Mouse (Mus musculus) kidney, postnatal 14 days (tissue): ENCODE results near the gene Dnmt3a.

ENCODE experiments used
- DNase-seq: peaks from one replicate; pipeline ENCODE4 v3.0.0; 2022; ENCODE audit warnings: mixed read lengths

Gene Dnmt3a

GRCm38 (mm10) chr12:3787541-3787940 is 18.3 kb upstream of the Dnmt3a start:
- DNase-seq = no peak

- DNase-seq = no peak
Observed at GRCm38 (mm10) chr12:3788421-3789051, 17.3 kb upstream of the Dnmt3a start.

DNA sequence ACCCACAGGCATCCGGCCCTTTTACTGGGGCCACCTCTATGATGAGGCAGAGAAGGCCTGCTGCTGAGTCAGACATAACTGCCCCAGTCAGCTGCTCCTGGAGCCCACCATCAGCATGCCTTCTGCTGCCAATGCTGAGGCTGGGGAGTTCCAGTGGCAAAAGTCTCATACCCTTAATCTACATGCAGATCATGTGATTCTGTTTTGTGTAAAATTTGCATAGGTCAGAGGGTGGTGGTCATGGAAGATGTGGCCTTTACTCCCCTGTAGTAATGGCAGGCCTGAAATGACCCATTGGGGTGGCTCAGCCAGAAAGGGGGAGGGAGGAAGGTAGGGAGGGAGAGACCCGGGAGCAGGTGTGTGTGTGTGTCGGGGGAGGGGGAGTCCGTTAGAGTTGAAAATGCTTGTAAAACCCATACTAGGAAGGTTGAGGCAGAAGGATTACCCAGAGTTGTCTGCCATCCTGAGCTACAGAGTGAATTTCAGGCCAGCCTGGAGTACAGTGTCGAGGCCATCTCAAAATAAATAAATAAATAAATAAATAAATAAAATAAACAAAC is 16.1 kb upstream of the Dnmt3a start:
- no peak for DNase-seq

- no peak for DNase-seq
Observed at GRCm38 (mm10) chr12:3791257-3791656, 14.6 kb upstream of the Dnmt3a start.

DNA sequence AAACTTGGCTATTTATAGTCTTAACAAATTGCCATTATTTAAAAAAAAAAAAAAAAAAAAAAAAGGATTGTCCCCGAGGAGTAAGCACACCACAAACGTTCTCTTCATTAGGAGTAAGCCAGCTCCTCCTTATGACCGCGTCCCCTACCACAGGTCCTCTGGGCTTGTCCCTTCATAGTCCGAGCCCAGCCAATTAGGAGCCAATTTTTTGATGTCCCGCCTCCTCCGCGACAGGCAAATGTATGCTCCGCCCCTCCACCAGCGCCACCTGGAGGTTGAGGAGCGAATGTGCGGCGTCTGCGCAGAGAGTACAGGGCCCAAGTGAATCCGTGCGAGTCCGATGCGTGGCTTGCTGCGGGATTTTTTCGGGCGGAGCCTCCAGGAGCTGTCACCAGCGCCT is 14.1 kb upstream of the Dnmt3a start:
- peak; percentile 95 for DNase-seq

DNA sequence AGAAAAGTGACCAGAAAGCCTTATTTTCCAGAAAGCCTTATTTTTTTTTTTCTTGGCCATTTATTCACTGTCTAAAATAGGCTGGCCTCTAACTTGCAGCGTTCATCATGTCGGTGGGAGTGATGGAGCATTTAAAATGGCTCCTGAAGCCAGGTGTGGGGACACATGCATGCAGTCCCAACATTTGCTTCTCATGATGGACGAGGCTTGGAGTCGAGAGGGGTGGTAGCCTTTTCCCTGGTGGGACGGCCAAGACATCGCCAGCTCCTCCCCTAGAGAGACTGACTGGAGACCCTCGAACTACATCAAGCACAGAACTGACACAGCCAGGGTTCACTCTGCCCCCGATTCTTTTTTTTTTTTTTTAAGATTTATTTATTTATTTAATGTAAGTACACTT is 13.6 kb upstream of the Dnmt3a start:
- DNase-seq = no peak

- no peak for DNase-seq
Observed at GRCm38 (mm10) chr12:3795569-3795968, 10.2 kb upstream of the Dnmt3a start.

- DNase-seq = no peak
Observed at GRCm38 (mm10) chr12:3799551-3799950, 6.3 kb upstream of the Dnmt3a start.

DNA sequence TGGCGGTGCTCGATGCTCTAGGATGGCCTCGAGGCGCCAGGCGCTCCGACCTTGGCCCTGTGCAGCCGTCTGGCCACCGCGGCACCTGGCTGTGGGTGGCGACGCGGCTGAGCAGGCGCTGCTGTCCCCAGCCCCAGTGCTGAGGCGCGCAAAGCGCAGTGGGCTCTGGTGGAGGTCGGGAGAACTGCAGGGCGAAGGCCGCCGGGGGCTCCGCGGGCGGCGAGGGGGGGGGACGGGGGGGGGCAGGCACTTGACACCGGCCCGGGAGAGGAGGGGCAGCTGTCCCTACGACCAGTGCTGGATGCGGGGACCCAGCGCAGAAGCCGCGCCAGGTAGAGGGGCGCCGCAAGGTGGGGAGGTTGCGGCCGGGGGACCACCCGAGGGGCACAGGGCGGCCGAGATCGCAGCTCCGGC is 471 bp downstream of the Dnmt3a start:
- DNase-seq = peak; percentile 92

GRCm38 (mm10) chr12:3806703-3807547 is 1.1 kb downstream of the Dnmt3a start:
- DNase-seq = peak; percentile 90

DNA sequence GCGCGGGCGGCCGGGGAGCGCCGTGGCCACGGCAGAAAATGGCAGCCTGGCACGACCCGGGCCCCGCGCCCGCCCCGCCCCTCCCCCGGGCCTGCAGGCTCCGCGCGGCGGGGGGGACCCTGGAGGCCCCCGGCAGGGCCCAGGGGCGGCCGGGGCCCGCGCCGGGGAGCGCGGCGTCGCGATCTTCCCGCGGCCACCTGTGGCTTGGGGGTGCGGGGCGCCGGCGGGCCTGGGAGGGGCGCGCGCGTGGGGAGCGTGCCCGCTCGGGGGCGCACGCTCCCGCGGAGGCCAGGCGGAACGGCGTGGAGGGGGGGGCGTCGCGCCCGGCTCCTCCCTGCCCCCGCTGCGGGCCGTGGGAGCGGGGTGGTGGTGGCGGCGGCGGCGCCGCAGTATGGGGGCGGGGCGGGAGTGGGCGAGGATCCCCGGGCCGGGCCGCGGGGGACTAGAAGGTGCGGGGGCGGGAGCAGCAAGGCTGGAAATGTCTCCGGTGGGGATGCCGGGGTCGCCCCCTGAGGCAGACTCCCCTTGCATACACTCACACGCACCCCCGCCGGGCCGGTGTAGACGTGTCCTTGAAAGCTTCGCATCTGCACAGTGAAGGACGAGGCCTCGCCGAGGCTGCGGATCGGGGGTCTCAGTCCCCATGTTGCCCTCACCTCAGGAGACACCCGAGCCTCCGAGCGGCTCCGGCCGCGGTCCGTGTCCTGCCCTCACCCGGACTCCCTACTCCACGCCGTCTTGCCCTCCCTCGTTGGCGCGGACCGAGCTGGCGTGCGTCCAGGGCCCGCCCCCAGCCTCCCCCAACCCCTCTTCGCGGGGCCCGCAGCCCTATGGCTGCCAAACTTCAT is 2.0 kb downstream of the Dnmt3a start:
- DNase-seq = peak; percentile 88

GRCm38 (mm10) chr12:3808396-3808981 is 2.7 kb downstream of the Dnmt3a start:
- peak; percentile 81 for DNase-seq

DNA sequence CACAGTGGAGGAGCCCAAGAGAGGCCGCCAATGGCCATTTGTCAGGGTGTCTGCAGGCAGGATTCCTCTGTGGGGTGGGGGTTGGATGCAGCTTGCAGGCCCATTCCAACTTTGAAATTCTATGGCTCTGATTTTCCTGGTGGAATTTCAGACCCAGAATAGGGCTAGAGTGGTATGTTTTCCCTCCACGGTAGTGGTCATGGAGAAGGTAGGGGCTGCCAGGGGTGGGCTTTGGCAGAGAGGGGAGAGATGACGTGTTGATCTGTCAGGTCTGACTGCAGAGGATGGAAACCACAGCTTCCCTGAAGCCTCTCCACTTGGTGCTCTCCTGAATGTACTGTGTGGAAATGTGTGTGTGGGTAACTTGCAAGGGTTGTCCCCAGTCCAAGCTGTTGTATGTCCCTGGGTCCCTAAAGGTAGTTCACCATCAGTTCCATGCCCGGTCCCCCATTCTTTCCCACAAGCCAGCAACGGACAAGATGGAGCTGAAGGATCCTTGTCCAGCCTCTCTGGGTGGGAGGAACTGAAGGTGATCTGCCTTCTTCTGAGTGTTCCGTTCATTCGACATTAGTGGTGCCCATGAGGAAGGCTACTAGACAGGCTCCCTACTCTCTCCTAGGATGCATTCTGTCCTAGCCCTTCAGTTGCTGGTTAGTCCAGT is 3.8 kb downstream of the Dnmt3a start:
- no peak for DNase-seq

GRCm38 (mm10) chr12:3810455-3810854 is 4.6 kb downstream of the Dnmt3a start:
- DNase-seq = no peak

GRCm38 (mm10) chr12:3811596-3811995 is 5.8 kb downstream of the Dnmt3a start:
- DNase-seq = peak; percentile 53

GRCm38 (mm10) chr12:3812251-3812650 is 6.4 kb downstream of the Dnmt3a start:
- DNase-seq = no peak

DNA sequence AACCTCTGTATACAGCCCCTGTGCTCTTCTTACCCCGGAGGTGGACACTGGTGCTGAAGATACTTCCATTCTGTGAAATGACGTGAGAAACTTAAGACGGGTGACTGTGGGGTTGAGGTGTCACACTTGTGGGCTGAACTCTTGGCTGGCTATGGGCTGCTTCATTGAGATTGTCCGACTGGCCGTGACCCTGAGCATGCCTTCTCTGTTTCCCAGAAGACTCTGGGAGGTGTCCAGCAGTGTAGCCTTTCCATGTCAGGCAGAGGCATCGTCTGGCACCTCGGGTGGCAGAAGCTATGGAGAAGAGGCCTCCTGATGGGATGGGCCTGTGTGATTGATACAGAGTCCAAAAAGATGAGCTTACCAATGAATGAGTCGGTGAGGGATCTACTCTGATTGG is 7.3 kb downstream of the Dnmt3a start:
- DNase-seq = no peak

- no peak for DNase-seq
Observed at GRCm38 (mm10) chr12:3815386-3815785, 9.6 kb downstream of the Dnmt3a start.

DNA sequence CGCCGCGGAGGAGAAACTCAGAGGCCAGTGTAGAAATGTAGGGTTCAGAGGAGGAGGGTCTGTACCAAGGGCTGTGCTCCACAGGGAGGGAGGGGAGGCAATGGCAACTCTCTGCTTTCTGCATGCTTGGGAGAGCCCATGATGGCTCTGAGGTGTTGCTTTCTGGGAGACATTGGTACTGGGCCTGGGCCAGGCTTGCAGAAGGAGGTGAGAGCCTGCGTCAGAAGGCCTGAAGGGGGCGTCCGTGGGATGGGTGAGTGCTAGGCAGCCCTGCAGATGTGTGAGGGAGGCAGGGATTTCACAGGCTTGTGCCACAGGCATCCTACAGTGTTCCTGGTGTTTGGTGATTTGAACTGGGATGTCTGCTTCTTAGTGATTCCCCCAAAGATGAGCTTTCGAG is 11.2 kb downstream of the Dnmt3a start:
- DNase-seq = no peak

DNA sequence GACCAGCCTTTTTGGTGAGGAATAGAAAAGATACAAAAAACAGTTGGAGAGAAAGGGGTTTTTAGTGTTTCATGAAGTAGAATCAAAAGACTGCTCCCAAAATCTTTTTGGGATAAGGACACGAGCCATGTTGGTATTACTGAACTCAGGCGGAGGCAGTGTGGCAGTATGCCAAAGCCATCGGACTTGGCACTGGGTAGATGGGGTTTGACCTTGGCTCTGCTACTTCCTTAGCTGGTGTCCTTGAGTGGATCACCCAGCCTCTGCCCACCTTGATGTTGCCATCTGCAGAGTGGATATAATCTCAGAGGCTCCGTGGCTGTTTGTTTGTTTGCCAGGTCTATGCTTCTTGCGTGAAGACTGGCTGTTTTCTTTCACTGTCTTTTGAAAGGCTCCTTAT is 11.8 kb downstream of the Dnmt3a start:
- peak; percentile 76 for DNase-seq

DNA sequence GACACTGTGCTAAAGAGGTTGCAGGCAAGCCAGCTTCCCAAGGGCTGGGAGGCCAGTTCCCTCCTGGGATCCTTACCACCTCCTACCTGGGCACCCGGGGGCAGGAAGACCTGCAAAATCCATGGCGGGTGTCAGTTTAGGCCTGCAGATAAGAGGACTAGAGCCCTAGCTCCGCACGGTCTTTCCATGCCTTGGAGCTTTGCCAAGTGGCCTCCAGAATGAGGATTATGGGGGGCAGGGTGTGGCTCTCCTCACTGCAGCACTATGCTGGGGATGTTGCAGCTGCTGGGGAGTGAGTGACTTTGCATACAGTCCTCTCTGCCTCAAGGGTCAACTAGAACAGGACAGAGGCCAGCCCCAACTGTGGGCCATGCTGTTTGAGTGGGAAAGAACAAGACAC is 14.1 kb downstream of the Dnmt3a start:
- DNase-seq = no peak

- DNase-seq = no peak
Observed at GRCm38 (mm10) chr12:3823408-3823807, 17.6 kb downstream of the Dnmt3a start.
